Mouse (Mus musculus) brain, embryonic 14.5 days (tissue): ENCODE measurements around the gene Gm11060. TPM values are rescaled to one million over a fixed set of nuclear protein-coding genes. Genes with fewer than 3 reads are reported as not detected.

Source experiments
- DNase-seq: peaks from one replicate; pipeline ENCODE4 v3.0.0-alpha.2; 2011; ENCODE audit warnings: low read depth
- CTCF ChIP-seq: fragments of 200-500 bp; IDR thresholded peaks from 2 replicates; pipeline ENCODE4 v1.5.1; 2012; ENCODE audit warnings: inconsistent platforms, mild to moderate bottlenecking, moderate library complexity, borderline replicate concordance; ENCODE audit not compliant: insufficient read depth, insufficient read length; ENCODE audit errors: extremely low read depth
- POLR2A ChIP-seq: fragments of 200-500 bp; IDR thresholded peaks from 2 replicates; pipeline ENCODE4 v1.6.1; 2012; ENCODE audit warnings: mild to moderate bottlenecking, inconsistent platforms, borderline replicate concordance; ENCODE audit not compliant: poor library complexity, insufficient read depth, insufficient read length, severe bottlenecking; ENCODE audit errors: extremely low read depth
- polyA plus RNA-seq: library from polyadenylated mRNA; depleted of rRNA; stranded (reverse); fragments of >200 nt; gene quantifications from 2 replicates; pipeline ENCODE4 v1.2.3, GENCODE M21; 2012; rRNA removed

Gene Gm11060
- polyA plus RNA-seq, result not detected in 2 replicates

DNA sequence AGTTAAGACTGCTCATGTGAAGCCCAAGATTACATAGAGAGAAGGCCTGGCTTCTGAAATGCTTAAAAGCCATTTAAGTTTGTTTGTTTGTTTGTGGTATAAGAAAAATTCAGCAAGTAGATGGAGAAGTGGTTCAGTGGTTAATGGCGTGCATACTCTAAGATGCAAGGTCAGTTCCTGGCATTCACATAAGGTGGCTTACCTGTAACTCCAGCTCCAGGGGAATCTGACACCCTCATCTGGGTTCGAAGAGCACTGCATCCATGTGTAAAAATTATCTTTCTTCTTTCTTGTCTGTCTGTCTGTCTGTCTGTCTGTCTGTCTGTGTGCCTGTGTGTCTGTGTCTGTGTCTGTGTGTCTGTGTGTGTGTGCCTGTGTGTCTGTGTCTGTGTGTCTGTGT lies at the start of gene Gm11060:
TSS of gene Gm11060 (plus strand) at position 301 of the 400 bp plus-strand sequence.
- no peak for DNase-seq
- TF ChIP-seq CTCF, result no peak

DNA sequence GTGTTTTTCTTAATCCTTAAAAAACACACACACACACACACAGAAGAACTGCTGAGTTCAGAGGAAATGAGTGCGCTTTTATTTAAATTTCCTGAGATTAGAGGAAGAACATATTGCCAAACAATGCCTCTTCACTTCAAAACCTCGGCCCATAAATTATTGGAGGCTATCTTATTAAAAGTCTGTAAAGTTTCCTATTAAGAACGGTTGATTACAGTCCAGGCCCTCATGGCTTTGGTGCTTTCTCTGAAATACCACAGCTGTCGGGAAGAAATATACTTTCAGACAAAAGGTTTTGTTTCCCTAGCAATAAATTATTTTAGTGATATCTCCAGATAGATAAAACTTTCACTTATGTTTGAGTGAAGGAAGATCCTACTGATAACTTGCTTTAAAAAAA lies 48.7 kb upstream of the Gm11060 start:
- no peak for DNase-seq
- TF ChIP-seq POLR2A, result no peak
- TF ChIP-seq CTCF, result no peak

DNA sequence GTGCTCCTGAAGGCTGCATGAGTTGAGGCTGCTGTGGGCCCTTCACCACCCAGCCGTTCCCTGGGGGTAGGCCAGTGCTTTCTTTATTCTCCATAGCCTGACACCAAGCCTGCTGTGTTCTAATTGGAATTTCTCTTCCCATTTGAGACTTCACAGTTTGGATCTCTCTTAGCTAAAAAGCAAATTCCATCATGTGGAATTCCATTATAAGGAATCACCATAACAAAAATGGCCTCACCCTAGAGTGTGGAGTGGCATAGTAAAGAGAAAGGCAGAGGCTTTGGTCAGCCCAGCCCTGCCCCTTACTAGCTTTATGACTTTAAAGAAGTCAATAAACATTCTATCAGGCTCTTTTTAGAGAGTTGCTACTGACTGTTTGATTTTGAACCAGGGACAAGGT lies 43.5 kb upstream of the Gm11060 start:
- DNase-seq, result no peak
- TF ChIP-seq POLR2A, result no peak
- no peak for TF ChIP-seq CTCF

DNA sequence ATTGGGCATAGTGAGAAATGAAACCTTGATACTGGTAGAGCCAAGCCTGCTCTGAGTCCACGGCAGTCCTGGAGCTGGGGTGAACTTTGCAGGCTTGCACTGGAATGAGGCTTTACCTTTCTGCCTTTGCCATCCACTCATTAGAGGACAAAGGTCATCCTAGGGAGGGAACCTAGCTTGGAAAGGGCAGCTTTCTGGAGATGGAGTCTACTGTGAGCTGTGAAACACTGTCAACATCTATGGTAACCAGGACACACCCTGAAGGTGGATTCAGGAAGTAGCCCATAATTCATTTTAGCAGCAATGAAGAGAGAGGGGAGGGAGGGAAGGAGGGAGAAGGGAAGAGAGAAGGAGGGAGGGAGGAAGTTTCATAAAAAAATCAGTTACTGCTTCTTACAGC lies 36.3 kb upstream of the Gm11060 start:
- no peak for DNase-seq
- TF ChIP-seq CTCF (no peak), POLR2A (no peak)

DNA sequence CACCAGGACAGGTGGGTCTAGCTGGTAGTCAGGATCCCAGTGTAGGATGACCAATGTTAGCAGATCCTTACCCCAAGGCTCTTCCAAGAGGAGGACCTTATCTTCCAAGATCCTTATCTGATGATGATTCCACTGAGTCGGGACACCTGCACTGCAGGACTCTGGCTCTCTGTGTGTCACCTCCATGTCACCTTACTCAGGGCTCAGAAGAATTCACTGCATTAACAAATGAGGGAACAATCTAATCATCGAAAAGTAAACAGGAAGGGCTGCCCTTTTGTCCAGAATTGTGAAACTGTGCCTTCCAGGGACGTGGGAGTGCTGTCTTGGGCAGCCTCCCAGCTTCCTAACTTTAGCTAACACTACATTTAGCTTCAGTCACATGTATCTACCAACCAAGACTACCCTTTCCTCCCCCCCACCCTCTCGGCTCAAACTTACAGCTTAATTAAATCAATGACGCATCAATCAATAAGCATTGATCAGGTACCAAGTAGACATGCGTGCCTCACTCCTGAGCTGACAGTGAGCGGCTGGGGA lies 33.2 kb upstream of the Gm11060 start:
- DNase-seq, result no peak
- TF ChIP-seq POLR2A (no peak), CTCF (no peak)

DNA sequence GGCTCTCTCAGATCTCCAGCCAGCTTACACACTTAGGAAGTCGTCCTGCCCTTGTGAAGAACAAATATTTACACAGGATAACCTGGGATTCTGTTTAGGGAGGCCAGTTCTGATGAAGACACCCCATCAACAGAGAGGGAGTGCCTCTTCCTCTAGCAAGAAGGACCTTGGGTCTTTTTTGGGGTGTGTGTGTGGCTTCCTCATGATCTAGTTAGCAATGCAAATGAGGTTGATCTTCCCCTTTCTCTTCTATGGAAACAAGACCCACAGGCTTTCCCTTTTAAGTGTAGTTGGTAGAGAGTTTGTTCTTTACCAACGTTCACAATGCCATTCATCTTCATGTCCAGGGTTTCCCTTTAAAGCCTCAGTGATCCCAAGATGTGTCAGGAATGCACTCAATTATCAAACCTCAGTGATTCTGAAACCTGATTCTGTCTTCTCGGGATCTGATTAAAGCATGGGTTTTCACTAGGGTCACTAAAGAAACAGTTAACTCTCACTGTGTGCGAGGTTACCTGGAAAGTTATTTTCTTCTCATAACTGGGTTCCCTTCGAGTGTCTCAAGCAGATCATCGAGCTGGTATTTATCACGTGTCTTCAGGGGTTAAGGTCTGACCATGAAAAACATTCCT lies 29.0 kb upstream of the Gm11060 start:
- TF ChIP-seq CTCF, result no peak
- no peak for TF ChIP-seq POLR2A
- DNase-seq, result no peak

DNA sequence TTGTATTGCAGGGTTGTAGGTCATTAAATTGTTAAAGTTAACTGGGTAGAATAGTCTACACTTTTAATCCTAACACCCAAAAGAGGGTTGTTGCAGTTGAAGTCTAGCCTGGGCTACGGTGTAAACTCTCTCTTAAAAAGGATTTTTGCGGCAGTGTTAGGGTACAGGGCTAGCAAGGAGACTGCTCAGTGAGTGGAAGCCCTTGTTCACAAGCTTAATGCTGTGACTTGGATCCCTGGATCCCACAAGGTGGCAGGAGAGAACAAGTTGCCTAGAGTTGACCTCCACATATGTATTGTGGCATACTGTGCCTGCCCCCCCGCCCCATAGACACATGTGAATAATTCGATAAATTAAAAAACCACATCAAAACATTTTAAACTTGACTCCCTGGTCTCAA lies 19.3 kb upstream of the Gm11060 start:
- no peak for TF ChIP-seq POLR2A
- peak; percentile 6; the same call in 1 of the 2 replicates for TF ChIP-seq CTCF
- no peak for DNase-seq

DNA sequence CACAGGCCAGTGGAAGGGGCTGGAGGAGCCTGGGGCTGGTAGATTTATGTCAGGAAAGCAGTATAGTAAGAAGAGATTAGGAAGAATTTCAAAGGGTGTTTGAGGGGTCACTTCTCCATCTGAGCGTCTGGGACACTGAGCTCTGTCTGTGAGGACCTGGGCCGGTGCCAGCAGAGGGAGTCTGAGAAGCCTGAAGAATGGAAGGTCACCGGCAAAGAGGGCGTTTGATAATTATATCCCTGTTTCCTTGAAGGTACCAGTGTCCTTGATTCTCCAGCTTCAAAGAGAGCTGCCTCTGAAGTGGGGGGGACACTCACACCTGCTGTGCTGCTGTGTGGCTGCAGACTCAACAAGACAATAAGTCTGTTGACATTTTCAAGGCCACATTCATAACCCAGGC lies 17.6 kb upstream of the Gm11060 start:
- TF ChIP-seq CTCF (no peak), POLR2A (no peak)
- no peak for DNase-seq

DNA sequence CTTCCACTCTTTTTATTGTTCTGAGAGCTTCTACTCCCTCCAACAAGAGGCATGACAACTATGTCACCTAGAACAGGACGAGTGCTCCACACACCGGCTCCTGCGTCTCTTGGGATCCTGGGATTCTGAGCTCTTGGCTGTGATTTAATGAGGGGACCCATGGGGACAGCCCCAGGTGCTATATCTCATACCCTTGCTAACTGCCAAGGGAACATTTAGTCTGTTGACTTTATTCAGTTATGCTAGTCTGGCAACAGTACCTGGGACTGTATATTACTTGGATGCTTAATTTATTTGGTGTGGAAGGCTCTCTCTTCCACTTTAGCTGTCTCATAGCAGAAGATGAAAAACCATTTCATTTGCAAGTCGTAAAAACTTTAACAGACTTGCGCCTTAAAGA lies 16.0 kb upstream of the Gm11060 start:
- TF ChIP-seq POLR2A (no peak), CTCF (no peak)
- no peak for DNase-seq

DNA sequence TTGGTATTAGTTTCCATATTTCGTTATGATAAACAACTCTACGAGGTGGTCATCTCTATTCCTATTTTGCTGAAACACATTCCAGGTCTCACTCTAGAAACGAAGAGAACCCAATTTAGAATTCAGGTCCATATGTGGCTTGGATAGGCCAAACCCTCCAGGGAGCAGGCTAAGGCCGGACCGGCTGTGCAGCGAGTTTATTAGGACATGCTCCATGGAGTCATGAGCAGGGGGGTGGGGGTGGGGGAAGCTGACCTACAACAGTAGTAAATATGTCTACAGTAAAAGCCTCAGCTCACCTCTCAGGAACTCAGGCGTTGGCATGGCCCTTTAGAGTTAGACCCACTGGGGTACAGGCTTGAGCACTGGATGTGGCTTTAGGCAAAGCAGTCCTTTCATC lies 14.7 kb upstream of the Gm11060 start:
- no peak for TF ChIP-seq CTCF
- TF ChIP-seq POLR2A, result no peak
- DNase-seq, result no peak

DNA sequence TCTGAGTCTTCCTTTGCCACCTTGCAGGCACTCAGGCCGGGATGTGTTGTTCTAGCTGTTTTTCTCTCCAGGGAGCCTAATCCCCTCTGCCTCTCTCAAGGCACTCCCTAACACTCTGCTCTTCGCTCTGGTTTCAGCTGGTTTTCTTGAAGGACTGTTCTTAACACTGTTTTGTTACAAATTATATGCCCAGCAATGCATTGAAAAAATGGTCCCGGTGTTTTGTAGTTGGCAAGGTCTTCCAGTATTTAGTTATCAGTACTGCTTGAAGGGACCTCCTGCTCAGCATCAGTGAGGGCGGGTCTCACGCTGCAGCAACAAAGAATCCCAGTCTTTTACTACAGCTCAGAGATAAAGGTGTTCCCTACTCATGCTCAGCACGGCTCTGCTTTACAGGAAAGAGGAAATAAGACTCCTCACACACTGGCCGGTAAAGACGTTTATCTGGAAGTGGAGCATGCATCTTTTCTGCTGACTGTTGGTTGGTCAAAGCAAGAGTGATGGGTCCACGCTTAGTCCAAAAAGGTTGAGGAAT lies 9.5 kb upstream of the Gm11060 start:
- DNase-seq, result no peak
- no peak for TF ChIP-seq CTCF
- no peak for TF ChIP-seq POLR2A

DNA sequence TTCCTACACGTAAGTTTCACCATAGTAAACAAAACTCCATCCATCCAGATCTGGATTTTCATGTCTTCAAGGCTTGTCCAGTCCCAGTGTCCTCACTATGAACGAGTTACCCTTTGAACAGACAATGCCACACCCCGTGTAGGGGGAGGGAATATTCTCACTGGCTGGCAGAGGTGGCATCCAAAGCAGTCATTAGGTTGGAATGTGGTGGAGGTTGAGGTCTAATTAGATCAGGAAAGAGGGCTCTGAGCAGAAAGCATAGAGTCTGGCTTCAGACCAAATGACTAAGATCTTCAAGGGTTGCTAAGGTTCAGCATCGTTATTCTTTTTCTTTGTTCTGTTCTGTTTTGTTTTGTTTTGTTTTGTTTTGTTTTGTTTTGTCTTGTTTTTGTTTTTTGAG lies 7.8 kb upstream of the Gm11060 start:
- no peak for TF ChIP-seq CTCF
- TF ChIP-seq POLR2A, result no peak
- no peak for DNase-seq

DNA sequence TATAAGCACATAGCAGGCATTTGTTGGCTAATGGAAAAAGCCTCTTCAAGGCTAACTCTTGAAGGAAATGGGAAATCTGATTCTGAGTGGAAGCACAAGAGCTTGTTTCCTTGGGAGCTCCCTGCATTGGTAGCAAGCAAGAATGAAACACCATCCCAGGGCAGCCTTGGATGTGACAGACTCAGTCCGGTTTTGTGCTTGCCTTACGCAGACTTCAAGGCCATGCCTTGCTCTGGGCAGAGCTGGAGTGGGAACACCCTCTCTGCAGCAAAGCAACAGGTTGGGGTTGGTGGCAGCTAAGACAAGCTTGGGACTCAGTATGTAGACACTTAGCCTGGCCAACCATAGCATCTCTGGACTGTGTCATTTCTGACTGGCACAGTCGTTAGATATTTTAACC lies 5.7 kb upstream of the Gm11060 start:
- DNase-seq, result no peak
- TF ChIP-seq POLR2A (no peak), CTCF (no peak)

DNA sequence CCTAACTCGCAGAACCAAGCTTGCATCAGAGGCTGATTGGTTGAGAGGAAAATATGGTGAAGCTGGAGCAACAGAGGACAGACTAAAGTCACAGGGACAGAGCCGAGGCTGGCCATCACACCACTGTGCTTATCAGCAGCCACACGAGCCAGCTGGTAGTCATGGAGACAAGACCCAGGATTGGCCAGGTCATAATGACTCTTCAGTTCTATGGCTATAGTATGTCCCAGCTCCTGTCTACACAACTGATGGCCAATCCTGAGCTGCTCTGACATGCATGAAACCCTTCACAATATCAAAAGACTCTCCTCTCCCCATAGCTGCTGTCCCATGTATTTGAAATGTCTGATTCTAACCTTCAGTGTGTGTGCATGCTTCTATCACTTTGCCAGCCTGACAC lies 3.8 kb upstream of the Gm11060 start:
- DNase-seq, result no peak
- TF ChIP-seq POLR2A (no peak), CTCF (no peak)
